In the genomic region with DNA sequence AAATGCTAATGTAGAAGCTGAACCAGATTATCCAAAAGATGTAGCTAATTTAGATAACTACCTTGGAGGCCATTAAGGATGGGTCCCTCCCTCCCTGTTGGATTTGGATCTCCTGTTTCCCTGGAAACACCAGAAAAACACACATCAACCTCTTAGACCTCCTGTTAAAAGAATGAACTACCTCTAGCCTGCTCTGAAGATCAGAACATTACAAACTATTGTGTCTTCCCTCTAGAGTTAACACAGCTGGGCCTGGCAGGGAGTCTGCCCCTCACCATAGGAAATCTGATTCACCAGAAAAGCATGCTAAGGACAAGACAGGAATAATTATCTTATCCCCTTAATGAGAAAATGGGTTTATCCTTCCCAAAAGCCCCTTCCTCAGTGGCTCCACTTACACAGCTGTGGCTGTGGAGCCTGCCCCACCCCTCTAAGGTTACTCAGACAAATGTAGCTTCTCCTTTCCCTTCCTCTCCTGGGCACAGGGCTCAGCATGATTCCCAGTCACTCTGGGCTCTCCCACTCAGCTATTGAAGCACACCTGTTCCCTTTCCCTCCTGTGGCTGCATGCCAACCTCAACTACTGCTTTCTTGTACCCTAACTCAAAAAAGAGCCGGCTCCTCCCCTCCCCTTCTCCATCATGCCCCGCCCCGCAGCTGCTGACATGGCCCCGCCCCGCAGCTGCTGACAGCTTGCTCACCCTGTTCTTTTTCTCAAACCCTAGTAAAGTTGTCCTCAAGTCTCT, we compare ENCODE assay signal across 9 mouse cellular contexts.
A peak's percentile ranks its signal among the peaks of the same experiment; 100 is the strongest.
DNase-seq lines count a peak whose midpoint lies in the region; ATAC-seq and TF ChIP-seq lines count a peak whose summit lies in the region.
"Had no signal": no experiment of that assay in that cellular context is flagged by ENCODE, and none has a peak within 500 bp of the region (broad histone marks: within the 10 kb centered on the region; RNA-seq: fewer than 3 reads in every experiment).

No protein-coding gene starts in this region.

- no peak for TF ChIP-seq CTCF in bone marrow, adult 2 months (IDR thresholded peaks at IDR 0.05; ENCODE audit: control insufficient read depth, insufficient read depth, low read length)

- intact Hi-C loops in heart, postnatal 25 days (cut with DNase I) = no loop called here

- no peak overlapping the region for H3K4me3 ChIP-seq in heart, embryonic 14.5 days (ENCODE audit: control insufficient read depth in 1 of 2, insufficient read depth in 1 of 2, low read depth in 1 of 2, low read length in 2 of 2)
- H3K4me3 ChIP-seq in bone marrow, adult 2 months (replicated peaks; ENCODE audit: control insufficient read depth, low read depth, low read length) = peak overlapping the region; percentile 35
- no peak overlapping the region for H3K4me3 ChIP-seq in hindbrain, embryonic 11.5 days (ENCODE audit: low read depth, low read length)
- H3K4me3 ChIP-seq in midbrain, embryonic 16.5 days (ENCODE audit: low read depth, low read length) = no peak overlapping the region

- 9% methylated on average over 5 of the region's 5 CpGs for WGBS in heart, embryonic 14.5 days
- 11% methylated on average over 5 of the region's 5 CpGs for WGBS in bone marrow, adult 2 months
- 4% methylated on average over 5 of the region's 5 CpGs for WGBS in hindbrain, embryonic 11.5 days
- WGBS in midbrain, embryonic 16.5 days = 7% methylated on average over 5 of the region's 5 CpGs

- no peak overlapping the region for H3K27ac ChIP-seq in heart, embryonic 14.5 days (replicated peaks in 1 of 2; ENCODE audit: control insufficient read depth in 1 of 2, insufficient read depth in 1 of 2, low read depth in 2 of 2, low read length in 2 of 2)
- 0 out of 2 replicates have a peak overlapping the region, but pooled peaks have one; percentile 3 for H3K27ac ChIP-seq in bone marrow, adult 2 months (ENCODE audit: control insufficient read depth, insufficient read depth, low read depth, low read length, poor library complexity)
- no peak overlapping the region for H3K27ac ChIP-seq in hindbrain, embryonic 11.5 days (ENCODE audit: low read depth, low read length)
- 0 out of 2 replicates have a peak overlapping the region, but pooled peaks have one; percentile 10 for H3K27ac ChIP-seq in midbrain, embryonic 16.5 days (ENCODE audit: low read length)

- peaks cover 7 to 13% of the 10 kb centered on the region in 2 experiments for H3K4me1 ChIP-seq in heart, embryonic 14.5 days (ENCODE audit: control insufficient read depth in 2 of 2, insufficient read depth in 2 of 2, low read length in 2 of 2)
- H3K4me1 ChIP-seq in bone marrow, adult 2 months (ENCODE audit: control insufficient read depth, insufficient read depth, low read length) = no peaks in the 10 kb centered on the region; the same call in 1 of the 2 replicates
- H3K4me1 ChIP-seq in hindbrain, embryonic 11.5 days (replicated peaks; ENCODE audit: control insufficient read depth, insufficient read depth, low read length) = peaks cover 4% of the 10 kb centered on the region
- H3K4me1 ChIP-seq in midbrain, embryonic 16.5 days (ENCODE audit: control insufficient read depth, insufficient read depth, low read length) = peaks cover 17% of the 10 kb centered on the region

- no peak for DNase-seq in heart, postnatal 25 days (ENCODE audit: low spot score)
- peak; percentile 44 for DNase-seq in hindbrain, embryonic 11.5 days (ENCODE audit: low spot score)
- DNase-seq in urinary bladder, postnatal 14 days (ENCODE audit: low spot score) = no peak
- no peak for DNase-seq in cerebellum, postnatal 36 days
- no peak for DNase-seq in adipocyte (ENCODE audit: low spot score)

- H3K9ac ChIP-seq in heart, embryonic 14.5 days (ENCODE audit: low read length) = no peak overlapping the region
- no peak overlapping the region for H3K9ac ChIP-seq in hindbrain, embryonic 11.5 days (ENCODE audit: low read depth, low read length)
- H3K9ac ChIP-seq in midbrain, embryonic 16.5 days (ENCODE audit: low read depth, low read length) = no peak overlapping the region

- no peaks in the 10 kb centered on the region for H3K27me3 ChIP-seq in heart, embryonic 14.5 days (ENCODE audit: control insufficient read depth, insufficient read depth, low read length)
- no peaks in the 10 kb centered on the region for H3K27me3 ChIP-seq in hindbrain, embryonic 11.5 days (ENCODE audit: control insufficient read depth, insufficient read depth, low read length)
- H3K27me3 ChIP-seq in midbrain, embryonic 16.5 days (ENCODE audit: control insufficient read depth, insufficient read depth, low read depth, low read length) = no peaks in the 10 kb centered on the region

- no peaks in the 10 kb centered on the region for H3K36me3 ChIP-seq in heart, embryonic 14.5 days (ENCODE audit: control insufficient read depth, insufficient read depth, low read length)
- H3K36me3 ChIP-seq in hindbrain, embryonic 11.5 days (ENCODE audit: control insufficient read depth, insufficient read depth, low read length) = no peaks in the 10 kb centered on the region
- H3K36me3 ChIP-seq in midbrain, embryonic 16.5 days (ENCODE audit: control insufficient read depth, insufficient read depth, low read length) = no peaks in the 10 kb centered on the region

- no peak for TF ChIP-seq POLR2A in bone marrow, adult 2 months (IDR thresholded peaks at IDR 0.05; ENCODE audit: borderline replicate concordance, control insufficient read depth, low read depth, low read length)

- ATAC-seq in heart, embryonic 14.5 days (ENCODE audit: insufficient number of reproducible peaks, insufficient read depth, low FRiP score, low read depth) = no peak; the same call in 1 of the 2 replicates
- no peak for ATAC-seq in hindbrain, embryonic 11.5 days (ENCODE audit: low FRiP score)
- ATAC-seq in midbrain, embryonic 16.5 days = no peak
- ATAC-seq: Patski had no signal

- peaks cover 2% of the 10 kb centered on the region; the same call in 1 of the 2 replicates for H3K9me3 ChIP-seq in heart, embryonic 14.5 days (ENCODE audit: control insufficient read depth, low read length)
- H3K9me3 ChIP-seq in hindbrain, embryonic 11.5 days (ENCODE audit: control insufficient read depth, low read length) = no peaks in the 10 kb centered on the region
- no peaks in the 10 kb centered on the region for H3K9me3 ChIP-seq in midbrain, embryonic 16.5 days (replicated peaks; ENCODE audit: control insufficient read depth, low read length, poor library complexity, severe bottlenecking)

- H3K4me2 ChIP-seq in heart, embryonic 14.5 days (ENCODE audit: low read length) = peak overlapping the region; percentile 12; the same call in 1 of the 2 replicates
- no peak overlapping the region for H3K4me2 ChIP-seq in hindbrain, embryonic 11.5 days (replicated peaks; ENCODE audit: low read depth, low read length)
- H3K4me2 ChIP-seq in midbrain, embryonic 16.5 days (ENCODE audit: low read length) = no peak overlapping the region

Comparison
In these comparisons a context has a peak if more than half of its experiments do, and no peak if none do; other contexts are left out.
1. H3K27ac ChIP-seq: peak in bone marrow, adult 2 months (single experiment) and midbrain, embryonic 16.5 days (single experiment); none in heart, embryonic 14.5 days (0 of 2) and hindbrain, embryonic 11.5 days (single experiment).